Comparison of ENCODE assay signal across 14 mouse cellular contexts in the genomic region with DNA sequence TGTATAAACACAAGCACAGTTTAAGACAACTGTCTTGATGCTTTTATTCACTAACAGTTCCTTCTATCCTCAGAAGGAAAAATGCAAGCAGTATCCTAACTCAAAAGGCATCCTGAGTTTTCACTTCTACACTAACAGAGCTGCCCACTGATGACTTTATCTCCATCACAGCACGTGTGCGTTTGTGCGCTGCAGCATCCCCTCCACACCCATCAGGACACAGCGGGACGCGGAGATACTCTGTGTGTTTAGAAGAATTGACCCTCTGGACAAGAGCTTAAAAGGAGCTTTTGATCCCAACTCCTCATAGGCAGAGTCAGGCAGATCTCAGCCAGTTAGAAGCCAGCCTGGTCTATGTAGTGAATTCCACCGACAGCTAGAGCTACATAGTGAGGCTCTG. TPM values are rescaled to one million over a fixed set of nuclear protein-coding genes. Genes with fewer than 3 reads are reported as not detected.
A peak's percentile ranks its signal among the peaks of the same experiment; 100 is the strongest.
DNase-seq lines count a peak whose midpoint lies in the region; ATAC-seq and TF ChIP-seq lines count a peak whose summit lies in the region.
"Had no signal": no experiment of that assay in that cellular context is flagged by ENCODE, and none has a peak within 500 bp of the region (broad histone marks: within the 10 kb centered on the region; RNA-seq: fewer than 3 reads in every experiment).

No protein-coding gene starts in this region.

- no peak overlapping the region for H3K9ac ChIP-seq in forebrain, embryonic 12.5 days
- no peak overlapping the region for H3K9ac ChIP-seq in hindbrain, postnatal 0 days (replicated peaks; ENCODE audit: low read length)
- no peak overlapping the region for H3K9ac ChIP-seq in midbrain, embryonic 13.5 days (replicated peaks)
- H3K9ac ChIP-seq: embryonic facial prominence, embryonic 12.5 days had no signal

- intact Hi-C loops in gastrocnemius, postnatal 14 days (cut with DNase I; ENCODE audit: low total_unique reads): no loop called here

- H3K4me2 ChIP-seq in forebrain, embryonic 12.5 days: no peak overlapping the region
- peak overlapping the region; percentile 83 for H3K4me2 ChIP-seq in hindbrain, postnatal 0 days (ENCODE audit: low read depth, low read length)
- H3K4me2 ChIP-seq in midbrain, embryonic 13.5 days (replicated peaks): peak overlapping the region; percentile 76

- 74% methylated on average over 7 of the region's 7 CpGs for WGBS in forebrain, embryonic 12.5 days
- WGBS in forebrain, embryonic 10.5 days: 86% methylated on average over 7 of the region's 7 CpGs
- WGBS in hindbrain, postnatal 0 days: 62% methylated on average over 7 of the region's 7 CpGs
- WGBS in midbrain, embryonic 13.5 days: 59% methylated on average over 7 of the region's 7 CpGs

- TF ChIP-seq CTCF in hindbrain, postnatal 0 days (IDR thresholded peaks at IDR 0.05; ENCODE audit: low read depth): no peak

- H3K4me3 ChIP-seq in forebrain, embryonic 12.5 days (replicated peaks): peak overlapping the region; percentile 11; the same call in 1 of the 2 replicates
- H3K4me3 ChIP-seq in forebrain, embryonic 10.5 days: no peak overlapping the region
- 0 out of 2 replicates have a peak overlapping the region, but pooled peaks have one; percentile 94 for H3K4me3 ChIP-seq in hindbrain, postnatal 0 days (ENCODE audit: low read length)
- H3K4me3 ChIP-seq in midbrain, embryonic 13.5 days (replicated peaks): peak overlapping the region; percentile 91

- peaks cover 25% of the 10 kb centered on the region for H3K4me1 ChIP-seq in forebrain, embryonic 12.5 days
- H3K4me1 ChIP-seq in forebrain, embryonic 10.5 days: peaks cover 38% of the 10 kb centered on the region
- peaks cover 6% of the 10 kb centered on the region; the same call in 1 of the 2 replicates for H3K4me1 ChIP-seq in hindbrain, postnatal 0 days (ENCODE audit: insufficient read depth, low read length)
- H3K4me1 ChIP-seq in midbrain, embryonic 13.5 days (replicated peaks): peaks cover 29% of the 10 kb centered on the region

- no peaks in the 10 kb centered on the region for H3K27me3 ChIP-seq in forebrain, embryonic 12.5 days
- peaks cover 4% of the 10 kb centered on the region for H3K27me3 ChIP-seq in forebrain, embryonic 10.5 days (ENCODE audit: poor library complexity, severe bottlenecking)
- no peaks in the 10 kb centered on the region for H3K27me3 ChIP-seq in hindbrain, postnatal 0 days (ENCODE audit: insufficient read depth, low read length)
- H3K27me3 ChIP-seq in midbrain, embryonic 13.5 days: no peaks in the 10 kb centered on the region
- H3K27me3 ChIP-seq: embryonic facial prominence, embryonic 12.5 days had no signal

- H3K9me3 ChIP-seq in forebrain, embryonic 12.5 days: no peaks in the 10 kb centered on the region
- no peaks in the 10 kb centered on the region for H3K9me3 ChIP-seq in forebrain, embryonic 10.5 days
- H3K9me3 ChIP-seq in hindbrain, postnatal 0 days (ENCODE audit: low read length): no peaks in the 10 kb centered on the region
- no peaks in the 10 kb centered on the region for H3K9me3 ChIP-seq in midbrain, embryonic 13.5 days
- H3K9me3 ChIP-seq: embryonic facial prominence, embryonic 12.5 days had no signal

- H3K36me3 ChIP-seq in forebrain, embryonic 12.5 days (replicated peaks): no peaks in the 10 kb centered on the region
- peaks cover 5% of the 10 kb centered on the region; the same call in 1 of the 2 replicates for H3K36me3 ChIP-seq in forebrain, embryonic 10.5 days (replicated peaks)
- no peaks in the 10 kb centered on the region for H3K36me3 ChIP-seq in hindbrain, postnatal 0 days (ENCODE audit: insufficient read depth, low read length)
- no peaks in the 10 kb centered on the region for H3K36me3 ChIP-seq in midbrain, embryonic 13.5 days
- H3K36me3 ChIP-seq: embryonic facial prominence, embryonic 12.5 days had no signal

- no peak for ATAC-seq in forebrain, embryonic 12.5 days (ENCODE audit: low FRiP score)
- no peak for ATAC-seq in hindbrain, postnatal 0 days
- ATAC-seq in midbrain, embryonic 13.5 days: no peak

- H3K27ac ChIP-seq in forebrain, embryonic 12.5 days: no peak overlapping the region
- no peak overlapping the region for H3K27ac ChIP-seq in forebrain, embryonic 10.5 days
- no peak overlapping the region for H3K27ac ChIP-seq in hindbrain, postnatal 0 days
- H3K27ac ChIP-seq in midbrain, embryonic 13.5 days: no peak overlapping the region
- H3K27ac ChIP-seq: embryonic facial prominence, embryonic 12.5 days had no signal

- DNase-seq in forebrain, embryonic 10.5 days (ENCODE audit: extremely low spot score, low spot score): no peak
- DNase-seq in ZHBTc4 (ENCODE audit: low read depth, low spot score): peak; percentile 79
- DNase-seq in hindbrain, postnatal 0 days (ENCODE audit: low spot score): no peak
- DNase-seq in urinary bladder, postnatal 10 days (ENCODE audit: low spot score): no peak
- DNase-seq in gastrocnemius, postnatal 14 days: no peak
- DNase-seq in kidney, postnatal 4 days: no peak
- DNase-seq: adrenal gland, adult 8-10 months; cerebellum, adult 2 months; kidney, adult 2 months; lung, postnatal 14 days; right cerebral cortex, postnatal 4 days had no signal

RNA-seq across cellular contexts. Expression of gene Ralgps2, which starts 2.0 kb away (rescaled TPM):
- 109 and 111 TPM in 2 replicates for polyA plus RNA-seq in forebrain, embryonic 12.5 days (2016; fragmentation: Nextera tagmentation; extraction: Ambion mirVana)
- 84.4 and 86.5 TPM in 2 replicates for polyA plus RNA-seq in forebrain, embryonic 10.5 days (2016; fragmentation: Nextera tagmentation; extraction: Ambion mirVana)
- 52.8 and 53.6 TPM in 2 replicates for total RNA-seq in hindbrain, postnatal 0 days (2014; rRNA removed)
- polyA plus RNA-seq in hindbrain, postnatal 0 days (2015; fragmentation: Nextera tagmentation; extraction: Ambion mirVana): 70.1 and 75.5 TPM in 2 replicates
- polyA plus RNA-seq in midbrain, embryonic 13.5 days (2015; fragmentation: Nextera tagmentation; extraction: Ambion mirVana): 132 and 143 TPM in 2 replicates
- total RNA-seq in gastrocnemius, postnatal 14 days (2021): 1 to 10 TPM; 5.1 to 6.4 TPM
